23 mouse cellular contexts compared by ENCODE assay signal in the genomic region with DNA sequence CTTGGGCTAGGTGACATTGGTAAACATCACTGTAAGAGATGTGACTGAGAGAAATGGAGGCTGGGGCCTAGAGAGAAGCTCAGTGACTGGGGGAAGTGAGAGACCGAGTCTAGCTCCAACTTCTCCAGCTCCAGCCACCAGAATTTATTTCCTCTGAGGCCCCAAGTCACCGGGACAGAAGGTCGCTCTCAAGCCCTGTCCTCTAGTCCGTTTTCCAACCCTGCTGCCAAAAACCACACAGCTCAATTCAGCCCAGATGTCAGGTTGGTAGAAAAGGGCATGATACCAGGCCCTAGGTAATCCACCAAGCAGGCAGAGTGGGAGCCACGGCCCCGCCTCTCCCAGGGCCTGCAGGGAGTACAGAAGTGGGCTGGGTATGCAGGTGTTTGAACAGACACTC. TPM values are rescaled to one million over a fixed set of nuclear protein-coding genes. Genes with fewer than 3 reads are reported as not detected.
A peak's percentile ranks its signal among the peaks of the same experiment; 100 is the strongest.
DNase-seq lines count a peak whose midpoint lies in the region; ATAC-seq and TF ChIP-seq lines count a peak whose summit lies in the region.
"Had no signal": no experiment of that assay in that cellular context is flagged by ENCODE, and none has a peak within 500 bp of the region (broad histone marks: within the 10 kb centered on the region; RNA-seq: fewer than 3 reads in every experiment).

No protein-coding gene starts in this region.

- peak overlapping the region; percentile 46; the same call in 1 of the 2 replicates for H3K9ac ChIP-seq in heart, embryonic 16.5 days (ENCODE audit: low read length)
- H3K9ac ChIP-seq in liver, embryonic 12.5 days: no peak overlapping the region
- H3K9ac ChIP-seq in limb, embryonic 15.5 days: no peak overlapping the region
- H3K9ac ChIP-seq: embryonic facial prominence, embryonic 12.5 days; forebrain, postnatal 0 days had no signal

- no peaks in the 10 kb centered on the region for H3K27me3 ChIP-seq in heart, embryonic 16.5 days (ENCODE audit: control insufficient read depth, insufficient read depth, low read length)
- H3K27me3 ChIP-seq in liver, embryonic 12.5 days (replicated peaks): peaks cover 3% of the 10 kb centered on the region; the same call in 1 of the 2 replicates
- no peaks in the 10 kb centered on the region for H3K27me3 ChIP-seq in limb, embryonic 15.5 days
- H3K27me3 ChIP-seq: CH12.LX; embryonic facial prominence, embryonic 12.5 days; Patski had no signal

- no peak for TF ChIP-seq CTCF in gastrocnemius, adult 2 months (IDR thresholded peaks at IDR 0.05)

- H3K27ac ChIP-seq in gastrocnemius, adult 2 months: peak overlapping the region; percentile 63
- no peak overlapping the region; the same call in 1 of the 2 replicates for H3K27ac ChIP-seq in heart, embryonic 16.5 days (ENCODE audit: low read length)
- 0 out of 2 replicates have a peak overlapping the region, but pooled peaks have one; percentile 57 for H3K27ac ChIP-seq in liver, embryonic 12.5 days
- peak overlapping the region; percentile 65 for H3K27ac ChIP-seq in limb, embryonic 15.5 days
- H3K27ac ChIP-seq: embryonic facial prominence, embryonic 12.5 days; stomach, postnatal 0 days had no signal

- WGBS in heart, embryonic 16.5 days: 58% methylated on average over 6 of the region's 6 CpGs
- WGBS in liver, embryonic 12.5 days (ENCODE audit: insufficient replicate concordance): 64% methylated on average over 6 of the region's 6 CpGs
- 64% methylated on average over 6 of the region's 6 CpGs for WGBS in limb, embryonic 15.5 days

- 0 out of 2 replicates have a peak, but pooled peaks cover 3% of the 10 kb centered on the region for H3K36me3 ChIP-seq in heart, embryonic 16.5 days (ENCODE audit: control insufficient read depth, insufficient read depth)
- peaks cover 21% of the 10 kb centered on the region for H3K36me3 ChIP-seq in liver, embryonic 12.5 days
- H3K36me3 ChIP-seq in limb, embryonic 15.5 days: peaks cover 21% of the 10 kb centered on the region

- no peak overlapping the region for H3K4me2 ChIP-seq in heart, embryonic 16.5 days (ENCODE audit: low read depth, low read length)
- H3K4me2 ChIP-seq in liver, embryonic 12.5 days: no peak overlapping the region
- H3K4me2 ChIP-seq in limb, embryonic 15.5 days: no peak overlapping the region
- H3K4me2 ChIP-seq: embryonic facial prominence, embryonic 12.5 days; midbrain, embryonic 11.5 days had no signal

- no peaks in the 10 kb centered on the region for H3K9me3 ChIP-seq in heart, embryonic 16.5 days (replicated peaks; ENCODE audit: control insufficient read depth, low read length)
- H3K9me3 ChIP-seq in liver, embryonic 12.5 days (replicated peaks): no peaks in the 10 kb centered on the region
- H3K9me3 ChIP-seq in limb, embryonic 15.5 days: no peaks in the 10 kb centered on the region
- H3K9me3 ChIP-seq: embryonic facial prominence, embryonic 12.5 days; G1E had no signal

- no peak for ATAC-seq in heart, embryonic 16.5 days (replicated peaks; ENCODE audit: extremely low read depth, insufficient read depth, low FRiP score)
- ATAC-seq in liver, embryonic 12.5 days: no peak
- no peak for ATAC-seq in limb, embryonic 15.5 days (ENCODE audit: insufficient number of reproducible peaks, low FRiP score, low TSS enrichment, low read depth)
- ATAC-seq: forebrain, postnatal 0 days; Patski had no signal

- H3K4me1 ChIP-seq in heart, embryonic 16.5 days (ENCODE audit: control insufficient read depth, insufficient read depth, low read length): peaks cover 14% of the 10 kb centered on the region
- H3K4me1 ChIP-seq in liver, embryonic 12.5 days: peaks cover 39% of the 10 kb centered on the region
- H3K4me1 ChIP-seq in limb, embryonic 15.5 days: peaks cover 35% of the 10 kb centered on the region; the same call in 1 of the 2 replicates

- H3K4me3 ChIP-seq in gastrocnemius, adult 2 months: no peak overlapping the region
- H3K4me3 ChIP-seq in heart, embryonic 16.5 days (ENCODE audit: low read length): no peak overlapping the region
- no peak overlapping the region for H3K4me3 ChIP-seq in liver, embryonic 12.5 days
- H3K4me3 ChIP-seq in limb, embryonic 15.5 days: no peak overlapping the region
- H3K4me3 ChIP-seq: embryonic facial prominence, embryonic 12.5 days had no signal

- intact Hi-C loops in gastrocnemius, adult 2 months (cut with DNase I): loop anchor here (2.0 kb wide), 1 partner anchor 255 kb away; no protein-coding TSS in a partner anchor
- intact Hi-C loops in heart, postnatal 25 days (cut with DNase I): no loop called here

- peak; percentile 33 for DNase-seq in gastrocnemius, adult 2 months
- no peak for DNase-seq in gastrocnemius, adult 8-10 months (ENCODE audit: low spot score in 2 of 2)
- no peak for DNase-seq in heart, postnatal 25 days (ENCODE audit: low spot score)
- DNase-seq in liver: no peak
- DNase-seq: adrenal gland, adult 2 months; B cell, adult 2 months; forebrain, postnatal 0 days; gastrocnemius, postnatal 36 days; kidney, adult 18-20 months; kidney, postnatal 10 days; lung, adult 2 months; lung, postnatal 14 days; right cerebral cortex, adult 18-20 months; thymus, adult 2 months had no signal

RNA-seq across cellular contexts. Expression of gene Ldlrap1, which starts 29.8 kb away (rescaled TPM):
- total RNA-seq in gastrocnemius, adult 2 months (2021): 1 to 10 TPM; 5.7 to 6.6 TPM
- total RNA-seq in gastrocnemius, adult 8-10 months (2022): 1 to 10 TPM; 4.3 to 7.7 (median 5.3) TPM
- 14.7 and 15.8 TPM in 2 replicates for polyA plus RNA-seq in heart, embryonic 16.5 days (2015; fragmentation: Nextera tagmentation; extraction: Ambion mirVana)
- 10 to 100 TPM; 14.1 to 15.5 TPM for total RNA-seq in heart, postnatal 25 days (2021)
- polyA plus RNA-seq in liver, embryonic 12.5 days (2016; fragmentation: Nextera tagmentation; extraction: Ambion mirVana): 26.4 and 28.2 TPM in 2 replicates
- 31.8 and 33.9 TPM in 2 replicates for polyA plus RNA-seq in limb, embryonic 15.5 days (2015; fragmentation: Nextera tagmentation; extraction: Ambion mirVana)

RNA-seq across cellular contexts. Expression of gene Maco1, which starts 55.5 kb away (rescaled TPM):
- 10 to 100 TPM; 15.1 to 20.4 TPM for total RNA-seq in gastrocnemius, adult 2 months (2021)
- total RNA-seq in gastrocnemius, adult 8-10 months (2022): 10 to 100 TPM; 17.5 to 21.6 (median 19.1) TPM
- polyA plus RNA-seq in heart, embryonic 16.5 days (2015; fragmentation: Nextera tagmentation; extraction: Ambion mirVana): 23.1 and 25.3 TPM in 2 replicates
- total RNA-seq in heart, postnatal 25 days (2021): 10 to 100 TPM; 18.6 to 22.1 TPM
- polyA plus RNA-seq in liver, embryonic 12.5 days (2016; fragmentation: Nextera tagmentation; extraction: Ambion mirVana): 27.2 and 29.8 TPM in 2 replicates
- 39.1 and 44.7 TPM in 2 replicates for polyA plus RNA-seq in limb, embryonic 15.5 days (2015; fragmentation: Nextera tagmentation; extraction: Ambion mirVana)
